Mouse (Mus musculus) kidney, adult 9 months (tissue): Measurements from ENCODE around the gene Colec11.

Experiments used
- DNase-seq: peaks from one replicate; pipeline ENCODE4 v3.0.0; 2022

The Colec11 gene

DNA sequence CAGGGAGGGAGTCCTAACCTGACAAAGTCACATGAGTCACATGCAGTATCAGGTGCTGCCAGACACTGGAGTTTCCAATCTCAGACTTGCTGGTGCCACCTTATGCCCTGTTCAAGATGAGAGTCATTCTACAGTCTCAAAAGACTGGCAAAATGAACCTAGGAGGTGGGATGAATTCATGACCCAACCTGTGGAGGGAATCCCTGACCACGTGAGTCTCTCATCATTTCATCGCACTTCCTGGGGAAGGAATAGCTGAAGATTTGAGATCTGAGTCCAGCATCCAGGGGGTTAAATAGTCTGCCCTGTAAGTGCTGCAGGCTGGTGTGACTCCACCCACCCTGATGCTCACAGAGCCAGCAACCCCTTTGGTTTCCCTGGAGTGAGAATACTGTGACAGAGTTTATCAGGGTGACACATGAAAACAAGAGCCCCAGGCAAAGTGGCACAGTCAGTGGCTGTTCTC is 24.6 kb downstream of the Colec11 start:
- DNase-seq = no peak

DNA sequence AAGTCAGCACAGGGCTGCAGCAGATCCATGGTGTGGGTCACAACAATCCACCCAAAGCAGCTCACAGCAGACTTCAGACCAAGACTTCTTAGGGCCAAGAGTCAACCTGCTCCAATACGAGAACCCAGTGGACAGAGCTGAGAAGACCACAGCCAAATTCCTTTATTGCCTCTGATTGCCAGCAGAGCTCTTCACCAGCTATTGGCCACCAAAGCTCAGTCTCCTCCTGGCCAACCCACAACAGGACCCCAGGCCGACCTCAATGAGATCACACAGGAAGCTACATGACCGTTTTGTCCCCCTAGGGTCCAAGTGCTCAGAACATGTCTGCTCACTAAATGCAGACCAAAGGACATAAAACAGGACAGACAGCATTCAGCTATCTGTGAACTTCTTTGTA is 25.1 kb downstream of the Colec11 start:
- no peak for DNase-seq

DNA sequence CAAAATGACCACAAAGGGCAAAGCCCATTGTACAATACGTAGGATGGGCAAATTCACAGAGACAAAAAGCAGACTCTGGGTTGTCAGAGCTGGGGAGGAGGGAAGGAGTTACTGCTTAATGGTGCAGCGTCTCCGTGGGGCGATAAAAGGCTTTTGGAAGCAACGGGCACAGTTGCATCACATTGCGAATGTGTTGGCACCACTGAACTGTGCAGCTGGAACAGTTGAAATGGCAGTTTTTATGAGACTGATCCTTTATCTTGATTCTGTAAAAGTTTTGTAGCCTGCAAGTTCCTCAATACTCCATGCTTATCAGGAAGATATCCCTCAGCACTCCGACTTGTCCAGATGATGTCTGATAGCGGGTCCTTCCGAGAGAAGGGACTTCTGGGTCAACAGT is 25.5 kb downstream of the Colec11 start:
- DNase-seq = no peak

DNA sequence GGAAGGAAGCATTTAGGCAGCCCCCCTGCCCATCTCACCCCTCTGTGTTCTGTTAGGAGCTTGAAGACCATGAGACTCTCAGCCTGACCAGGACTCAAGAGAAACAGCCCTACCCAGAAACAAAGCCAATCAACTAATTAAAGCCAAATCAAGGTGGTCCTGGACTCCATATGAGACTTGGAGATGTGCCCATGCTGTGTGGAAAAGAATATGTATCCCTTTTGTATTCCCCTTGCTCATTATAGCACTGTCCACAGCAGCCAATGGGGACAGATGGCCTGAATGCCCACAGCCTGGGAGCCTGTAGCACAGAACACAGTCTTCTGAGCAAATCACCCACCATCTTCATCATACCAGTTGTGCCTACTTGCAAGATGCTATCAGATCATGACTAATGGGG is 26.3 kb downstream of the Colec11 start:
- DNase-seq = no peak

DNA sequence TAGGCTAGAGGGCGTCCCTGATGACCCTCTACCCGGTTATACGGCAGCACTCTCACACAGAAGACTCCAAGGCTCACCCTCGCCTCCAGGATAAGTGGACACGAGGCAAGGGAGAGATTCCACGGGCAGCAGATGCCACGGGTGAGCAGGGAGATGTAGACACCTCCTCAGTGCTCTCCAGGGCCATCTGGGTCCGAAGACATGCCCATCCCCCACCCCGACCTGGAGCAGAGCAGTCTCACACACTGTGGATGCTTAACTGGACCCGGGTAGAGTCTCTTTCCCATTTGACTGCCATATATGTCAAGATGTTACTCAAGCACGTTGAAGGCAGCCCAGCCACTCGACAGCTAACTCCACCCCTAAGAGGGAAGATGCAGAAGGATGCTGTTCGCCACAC is 32.7 kb downstream of the Colec11 start:
- no peak for DNase-seq

DNA sequence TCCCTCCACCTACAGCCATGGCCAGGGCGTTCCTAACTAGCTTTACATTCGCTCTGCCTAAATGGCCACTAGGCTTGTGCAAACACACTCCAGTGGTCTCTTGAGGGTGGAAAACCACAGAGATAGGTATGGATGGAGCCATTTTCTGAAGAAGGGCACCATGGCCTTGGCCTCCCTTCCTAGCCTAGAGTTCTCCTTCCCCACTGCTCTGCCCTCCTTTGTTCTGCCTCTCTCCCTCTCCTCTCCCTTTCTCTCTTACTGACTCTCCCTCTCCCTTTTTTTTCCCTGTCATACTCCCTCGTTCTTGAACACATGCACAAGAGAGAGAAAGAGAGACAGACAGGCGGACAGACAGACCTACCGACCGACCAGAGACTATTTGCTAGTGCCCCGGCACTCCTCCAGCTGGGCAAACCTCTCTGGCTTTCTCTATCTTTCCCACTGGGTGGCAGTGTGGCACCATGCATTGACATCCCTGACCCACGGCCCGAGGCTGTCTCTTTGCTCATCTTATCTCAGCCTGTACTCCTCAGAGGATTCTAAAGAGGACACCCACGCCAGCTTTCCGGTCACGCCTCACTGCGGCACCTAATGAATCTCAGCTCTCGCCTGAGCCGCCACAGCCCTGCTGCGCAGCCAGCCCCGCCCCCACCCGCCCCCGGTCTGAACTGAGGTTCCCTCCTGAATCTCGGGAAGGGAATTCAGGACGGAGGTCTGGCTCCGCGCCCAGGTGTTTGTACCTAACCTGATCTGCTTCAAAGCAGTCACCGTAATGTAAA is 33.9 kb downstream of the Colec11 start:
- DNase-seq = peak; percentile 84

DNA sequence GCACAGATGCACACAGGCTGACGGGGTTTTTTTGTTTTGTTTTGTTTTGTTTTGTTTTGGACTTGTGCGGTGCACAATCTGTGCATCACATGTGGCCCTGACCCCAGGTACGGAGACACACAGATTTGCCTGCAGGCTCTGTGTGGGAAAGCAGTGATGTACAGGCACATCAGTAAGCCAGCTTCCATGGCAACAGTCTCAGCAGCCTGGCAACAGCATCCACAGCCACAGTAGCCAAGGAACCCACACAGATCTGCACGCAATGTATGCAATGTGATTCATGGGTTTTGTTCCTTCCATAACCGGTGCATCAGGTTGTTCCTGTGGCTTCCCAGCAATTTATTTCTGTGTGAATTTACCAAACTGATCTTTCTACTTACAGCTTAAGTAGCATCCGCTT is 35.2 kb downstream of the Colec11 start:
- DNase-seq = no peak

DNA sequence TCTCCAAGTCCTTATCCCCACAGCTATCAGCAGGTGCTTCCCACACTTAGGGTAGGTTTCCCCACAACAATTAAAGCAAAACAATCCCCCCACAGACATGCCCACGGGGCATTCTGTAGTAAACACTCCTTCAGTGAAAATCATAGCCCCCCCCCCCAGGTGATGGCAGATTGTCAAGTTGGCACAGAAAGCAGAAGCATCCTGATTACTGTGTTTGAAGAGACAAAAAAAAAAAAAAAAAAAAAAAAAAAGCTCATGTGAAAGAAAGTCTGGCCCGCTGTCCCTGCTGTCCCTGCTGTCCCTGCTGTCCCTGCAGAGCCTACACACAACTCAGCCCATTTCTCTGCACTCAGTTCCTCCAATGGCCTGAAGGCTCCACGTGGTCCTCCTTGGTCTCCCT is 39.1 kb downstream of the Colec11 start:
- no peak for DNase-seq

DNA sequence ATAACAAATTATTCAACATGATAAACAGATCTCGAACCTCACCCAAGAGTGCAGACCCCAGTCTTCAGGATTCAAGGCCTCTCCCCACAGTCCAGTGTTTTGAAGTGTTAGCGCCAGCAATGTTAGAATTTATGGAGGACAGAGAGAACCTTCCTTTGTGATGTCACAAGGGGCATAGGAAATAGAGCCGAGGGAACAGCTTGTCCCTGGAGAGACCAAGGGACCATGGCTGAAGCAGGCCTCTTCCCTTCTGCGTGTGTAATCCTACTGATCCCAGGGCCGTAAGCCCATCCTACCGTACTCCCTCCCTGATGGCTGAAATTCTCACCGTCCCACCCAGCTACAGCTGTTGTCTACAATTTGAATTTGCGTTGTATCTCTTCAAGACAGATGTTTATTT is 40.8 kb downstream of the Colec11 start, which contains the start of gene Allc:
Allc (minus strand) TSS at position 101 of the 400 bp plus-strand sequence.
- DNase-seq = no peak

DNA sequence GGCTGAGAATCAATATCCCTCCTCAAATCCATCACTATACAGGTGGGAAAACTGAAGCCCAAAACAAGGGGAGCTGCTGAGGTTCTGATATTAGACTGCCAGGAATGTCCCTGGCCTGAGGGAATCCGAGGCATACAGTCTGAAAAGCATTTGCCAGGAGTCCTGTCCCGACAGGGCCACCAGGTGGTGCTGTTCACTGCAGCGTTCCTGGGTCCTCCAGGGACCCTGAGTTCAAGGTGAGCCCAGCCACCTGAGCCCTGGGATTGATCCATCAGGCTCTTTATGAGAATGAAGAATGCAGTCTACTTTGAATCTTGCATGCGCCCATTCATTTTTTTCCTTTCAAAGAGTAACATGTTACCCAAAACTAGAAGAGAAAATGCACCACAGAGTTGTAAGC is 44.0 kb downstream of the Colec11 start:
- peak; percentile 8 for DNase-seq

DNA sequence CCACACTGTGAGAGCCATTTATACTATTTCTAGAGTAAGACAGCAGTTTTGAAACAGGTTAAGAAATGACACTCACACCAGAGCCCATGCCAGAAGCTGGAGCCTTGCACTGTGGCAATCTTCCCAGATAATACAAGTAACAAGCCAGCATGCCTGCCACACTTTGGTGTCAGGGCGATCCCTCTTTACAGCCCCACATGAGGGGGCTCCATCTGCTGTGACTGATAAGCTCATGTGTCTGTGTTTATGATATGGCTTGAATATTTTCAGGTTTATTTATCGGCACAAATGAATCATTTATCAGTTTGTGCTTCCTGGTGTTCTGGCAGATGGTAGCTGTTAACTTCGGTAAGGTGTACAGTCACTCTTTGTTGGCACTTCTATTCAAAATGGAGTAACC is 45.0 kb downstream of the Colec11 start:
- DNase-seq = no peak

DNA sequence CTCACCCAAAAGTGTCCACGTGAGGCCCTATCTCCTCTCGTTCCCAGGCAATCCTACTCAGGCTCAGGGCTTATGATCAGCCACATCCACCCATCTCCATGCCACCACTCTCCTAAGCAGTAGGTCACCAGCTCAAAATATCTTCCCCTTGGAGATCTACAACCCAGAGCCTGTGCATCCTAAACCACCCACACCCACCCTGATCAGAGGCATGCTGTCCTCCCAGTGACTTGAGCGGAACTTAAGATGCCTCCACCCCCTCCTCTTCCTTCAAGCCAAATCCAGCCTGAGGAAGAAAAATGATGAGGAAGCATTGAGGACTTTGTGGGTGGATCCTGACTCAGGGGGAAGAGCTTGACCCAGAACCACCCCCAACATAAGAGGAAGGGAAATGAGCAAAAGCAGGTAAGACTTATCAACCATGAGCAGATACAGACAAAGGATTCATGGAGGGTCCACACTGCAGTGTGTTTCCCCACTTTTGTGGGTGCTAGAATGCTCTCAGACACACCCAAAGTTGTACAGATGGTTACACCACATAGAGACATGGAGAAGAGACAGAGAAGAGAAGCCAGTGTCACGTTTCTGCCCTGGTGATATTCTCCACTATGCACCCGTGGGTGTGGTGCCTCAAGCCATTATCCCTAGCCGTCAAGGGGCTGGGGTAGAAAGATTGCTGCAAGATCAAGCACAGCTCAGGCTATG is 47.7 kb downstream of the Colec11 start:
- no peak for DNase-seq

DNA sequence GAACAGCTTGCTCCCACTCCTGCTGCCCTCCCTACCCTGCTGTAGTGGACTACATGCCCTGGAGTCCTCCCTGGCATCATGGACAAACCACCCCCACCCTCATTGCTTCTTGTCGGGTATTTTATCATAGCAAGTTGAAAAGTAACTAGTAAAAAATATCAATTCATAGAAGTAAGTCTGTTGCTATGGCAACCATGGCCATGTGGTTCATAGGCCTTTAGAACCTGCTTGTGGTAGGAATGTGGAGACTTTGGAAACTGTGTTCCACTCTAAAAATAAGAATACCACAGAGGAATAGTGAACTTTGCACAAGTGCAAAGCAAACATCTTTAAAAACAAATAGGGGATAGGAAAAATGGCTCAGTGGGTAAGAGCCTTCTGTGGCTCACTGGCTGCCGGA is 50.9 kb downstream of the Colec11 start:
- DNase-seq = no peak

DNA sequence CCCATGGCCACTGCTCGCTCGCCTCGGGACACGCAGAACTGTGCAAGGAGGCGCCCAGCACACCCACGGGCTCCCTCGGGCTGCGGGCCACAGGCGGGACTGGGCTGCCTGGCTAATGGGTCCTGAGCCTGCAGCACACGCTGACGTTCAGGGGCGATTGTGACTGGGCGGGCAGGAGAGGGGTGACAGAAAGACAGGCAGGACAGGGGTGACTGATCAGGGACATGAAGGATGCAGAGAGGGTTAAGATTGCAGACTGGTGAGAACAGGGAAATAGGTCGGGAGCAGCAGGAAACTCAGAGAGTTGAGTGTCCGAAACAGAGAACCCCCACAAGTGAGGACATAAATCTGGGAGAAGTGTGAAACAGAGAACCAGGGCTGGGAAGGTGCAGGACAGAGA is 70.9 kb downstream of the Colec11 start, which contains the start of gene Dcdc2c:
Dcdc2c (minus strand) TSS at position 101 of the 400 bp plus-strand sequence.
- no peak for DNase-seq

DNA sequence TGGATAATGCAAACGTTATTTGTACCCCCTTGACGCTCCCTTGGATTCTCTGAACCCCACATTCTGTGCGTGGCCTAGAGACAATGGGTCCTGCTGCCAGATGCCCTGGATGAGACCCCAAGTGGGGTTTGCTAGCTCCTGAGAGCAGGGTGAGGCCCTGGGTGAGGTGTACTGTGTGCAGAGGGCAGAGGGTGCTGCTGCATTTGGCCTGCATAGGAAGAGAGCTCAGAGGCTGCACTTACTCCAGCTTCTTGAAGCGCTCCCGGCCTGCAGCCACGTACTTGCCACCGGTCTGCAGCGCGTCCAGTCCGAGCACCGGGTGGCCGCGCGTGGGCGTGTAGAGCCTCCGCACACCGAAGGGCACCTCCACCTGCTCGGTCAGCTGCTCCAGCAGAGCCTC is 71.4 kb downstream of the Colec11 start:
- no peak for DNase-seq

DNA sequence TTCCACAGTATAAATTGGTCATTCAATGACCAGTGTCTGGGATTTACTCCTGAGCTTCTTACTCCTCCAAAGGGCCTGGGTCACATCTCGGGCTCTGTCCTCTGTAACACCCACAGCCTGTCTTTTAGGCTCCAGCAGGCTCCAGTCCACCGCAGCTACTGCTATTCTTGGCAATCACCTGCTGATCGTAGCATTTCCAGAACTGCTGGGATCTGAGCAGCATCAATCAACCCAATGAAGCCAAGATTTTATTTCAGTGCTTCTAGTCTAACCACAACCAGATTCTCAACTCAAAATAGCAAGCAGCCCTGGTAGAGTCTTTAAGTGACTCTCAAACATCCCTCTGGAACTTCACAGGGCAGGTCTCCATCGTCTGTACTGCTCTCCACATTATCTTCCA is 74.3 kb downstream of the Colec11 start:
- no peak for DNase-seq
